Mouse (Mus musculus): ENCODE results near the gene Tlk1. TPM values are rescaled to one million over a fixed set of nuclear protein-coding genes. Genes with fewer than 3 reads are reported as not detected.

Tlk1 gene
- total and polyA plus RNA-seq, 3 experiments: 13.1 to 37.6 (median 17.4) TPM

- Histone ChIP-seq H3K79me2 (replicated peaks; ENCODE audit: control insufficient read depth, extremely low read depth, insufficient read depth, poor library complexity, severe bottlenecking) (no peaks in the 10 kb centered on the region), H3K4me1 (ENCODE audit: control insufficient read depth in 1 of 2, insufficient read depth in 2 of 2) (no peaks in the 10 kb centered on the region), H3K27ac (ENCODE audit: insufficient read depth, low read depth) (no peak overlapping the region), H3K9ac (ENCODE audit: insufficient read depth, low read depth) (no peak overlapping the region), H3K4me3 (replicated peaks in 1 of 3; ENCODE audit: low read depth in 2 of 3, low read length in 2 of 3, poor library complexity in 1 of 3) (no peak overlapping the region), H3K27me3 (replicated peaks) (no peaks in the 10 kb centered on the region), H3K36me3 (replicated peaks in 1 of 2; ENCODE audit: control insufficient read depth in 1 of 2, insufficient read depth in 1 of 2, low read length in 1 of 2) (peaks cover 40 to 64% of the 10 kb centered on the region in 2 experiments), H3K9me3 (replicated peaks; ENCODE audit: low read length) (no peaks in the 10 kb centered on the region), H3K4me2 (ENCODE audit: insufficient read depth, low read depth, poor library complexity, severe bottlenecking) (no peak overlapping the region)
- DNase-seq (ENCODE audit: extremely low read depth): no peak
- dilution Hi-C loops (cut with MboI; ENCODE audit: extremely low pct_ligation_motif_present, extremely low pct_unique_long_range_greater_than_20kb, low sequenced_read_pairs) (no loop called here), in situ Hi-C loops (cut with MboI; ENCODE audit: low pct_ligation_motif_present, low pct_unique_long_range_greater_than_20kb, low sequenced_read_pairs) (loop anchor here (25.0 kb wide), 2 partner anchors 89 to 314 kb away; no protein-coding TSS in a partner anchor)
- TF ChIP-seq KAT2A (IDR thresholded peaks at IDR 0.05; ENCODE audit: insufficient replicate concordance, low read length) (no peak), UBTF (IDR thresholded peaks at IDR 0.05; ENCODE audit: low read depth, low read length) (no peak), MEF2A (IDR thresholded peaks at IDR 0.05; ENCODE audit: borderline replicate concordance, low read depth, low read length) (no peak), IRF4 (IDR thresholded peaks at IDR 0.05; ENCODE audit: low read depth, low read length) (no peak)
These were observed 101.8 kb downstream of the Tlk1 start for GRCm38 (mm10) chr2:70723610-70724243.

- H3K36me3 ChIP-seq (replicated peaks in 1 of 2; ENCODE audit: control insufficient read depth in 1 of 2, insufficient read depth in 1 of 2, low read length in 1 of 2): peaks cover 28 to 59% of the 10 kb centered on the region in 2 experiments
- peaks cover 4 to 14% of the 10 kb centered on the region in 2 experiments; a peak in 2 of 4 replicates for H3K4me1 ChIP-seq (ENCODE audit: control insufficient read depth in 1 of 2, insufficient read depth in 2 of 2)
- TF ChIP-seq IRF4 (IDR thresholded peaks at IDR 0.05; ENCODE audit: low read depth, low read length): peak; percentile 63
- TF ChIP-seq EP300 (IDR thresholded peaks at IDR 0.05; ENCODE audit: low read length): peak; percentile 51
- TF ChIP-seq JUND (conservative IDR thresholded peaks at IDR 0.05; ENCODE audit: low read depth, low read length): 0 out of 2 replicates have a peak, but pooled peaks have one; percentile 52
- no peak for TF ChIP-seq MAFK (IDR thresholded peaks at IDR 0.05; ENCODE audit: insufficient replicate concordance, low read length)
- 0 out of 2 replicates have a peak, but pooled peaks have one; percentile 32 for TF ChIP-seq TCF12 (IDR thresholded peaks at IDR 0.05; ENCODE audit: low read depth, low read length)
- DNase-seq (ENCODE audit: extremely low read depth): peak; percentile 27
- H3K4me2 ChIP-seq (ENCODE audit: insufficient read depth, low read depth, poor library complexity, severe bottlenecking): no peak overlapping the region
- H3K9ac ChIP-seq (ENCODE audit: insufficient read depth, low read depth): no peak overlapping the region
- no peaks in the 10 kb centered on the region for H3K79me2 ChIP-seq (replicated peaks; ENCODE audit: control insufficient read depth, extremely low read depth, insufficient read depth, poor library complexity, severe bottlenecking)
- H3K27ac ChIP-seq (ENCODE audit: insufficient read depth, low read depth): no peak overlapping the region
- no peak overlapping the region for H3K4me3 ChIP-seq (replicated peaks in 1 of 3; ENCODE audit: low read depth in 2 of 3, low read length in 2 of 3, poor library complexity in 1 of 3)
- dilution Hi-C loops (cut with MboI; ENCODE audit: extremely low pct_ligation_motif_present, extremely low pct_unique_long_range_greater_than_20kb, low sequenced_read_pairs) (no loop called here), in situ Hi-C loops (cut with MboI; ENCODE audit: low pct_ligation_motif_present, low pct_unique_long_range_greater_than_20kb, low sequenced_read_pairs) (loop anchor here (25.0 kb wide), 2 partner anchors 101 to 326 kb away; no protein-coding TSS in a partner anchor)
- no peaks in the 10 kb centered on the region for H3K27me3 ChIP-seq (replicated peaks)
- H3K9me3 ChIP-seq (replicated peaks; ENCODE audit: low read length): no peaks in the 10 kb centered on the region
These were observed 114.7 kb downstream of the Tlk1 start for GRCm38 (mm10) chr2:70710878-70711277.

GRCm38 (mm10) chr2:70710236-70710635, 115.3 kb downstream of the Tlk1 start:
- Histone ChIP-seq H3K4me1 (ENCODE audit: control insufficient read depth in 1 of 2, insufficient read depth in 2 of 2) (peaks cover 4 to 14% of the 10 kb centered on the region in 2 experiments; a peak in 2 of 4 replicates), H3K27me3 (replicated peaks) (no peaks in the 10 kb centered on the region), H3K27ac (ENCODE audit: insufficient read depth, low read depth) (no peak overlapping the region), H3K4me2 (ENCODE audit: insufficient read depth, low read depth, poor library complexity, severe bottlenecking) (no peak overlapping the region), H3K36me3 (replicated peaks in 1 of 2; ENCODE audit: control insufficient read depth in 1 of 2, insufficient read depth in 1 of 2, low read length in 1 of 2) (peaks cover 28 to 55% of the 10 kb centered on the region in 2 experiments), H3K79me2 (replicated peaks; ENCODE audit: control insufficient read depth, extremely low read depth, insufficient read depth, poor library complexity, severe bottlenecking) (no peaks in the 10 kb centered on the region), H3K4me3 (replicated peaks in 1 of 3; ENCODE audit: low read depth in 2 of 3, low read length in 2 of 3, poor library complexity in 1 of 3) (no peak overlapping the region), H3K9ac (ENCODE audit: insufficient read depth, low read depth) (no peak overlapping the region), H3K9me3 (replicated peaks; ENCODE audit: low read length) (no peaks in the 10 kb centered on the region)
- in situ Hi-C loops (cut with MboI; ENCODE audit: low pct_ligation_motif_present, low pct_unique_long_range_greater_than_20kb, low sequenced_read_pairs) (loop anchor here (25.0 kb wide), 2 partner anchors 102 to 327 kb away; no protein-coding TSS in a partner anchor), dilution Hi-C loops (cut with MboI; ENCODE audit: extremely low pct_ligation_motif_present, extremely low pct_unique_long_range_greater_than_20kb, low sequenced_read_pairs) (no loop called here)
- TF ChIP-seq MAX (IDR thresholded peaks at IDR 0.05; ENCODE audit: low read length) (no peak), NELFE (IDR thresholded peaks at IDR 0.05; ENCODE audit: low read depth, low read length) (no peak), MYC (IDR thresholded peaks at IDR 0.05; ENCODE audit: low read depth, low read length) (no peak), EP300 (IDR thresholded peaks at IDR 0.05; ENCODE audit: low read length) (no peak), E2F4 (IDR thresholded peaks at IDR 0.05; ENCODE audit: insufficient replicate concordance, low read depth, low read length) (no peak), KAT2A (IDR thresholded peaks at IDR 0.05; ENCODE audit: insufficient replicate concordance, low read length) (no peak), GABPA (IDR thresholded peaks at IDR 0.05; ENCODE audit: insufficient replicate concordance, low read depth, low read length) (no peak), RCOR1 (conservative IDR thresholded peaks at IDR 0.05; ENCODE audit: low read depth, low read length) (no peak), MEF2A (IDR thresholded peaks at IDR 0.05; ENCODE audit: borderline replicate concordance, low read depth, low read length) (no peak), NRF1 (IDR thresholded peaks at IDR 0.05; ENCODE audit: low read depth, low read length) (no peak), MAFK (IDR thresholded peaks at IDR 0.05; ENCODE audit: insufficient replicate concordance, low read length) (no peak)
- DNase-seq (ENCODE audit: extremely low read depth): no peak

Measured in CH12.LX (cell line).